Mouse (Mus musculus) Patski (cell line): ENCODE measurements around the gene Ndrg3. TPM values are rescaled to one million over a fixed set of nuclear protein-coding genes. Genes with fewer than 3 reads are reported as not detected.

Source experiments
- ATAC-seq: fragments of 100-300 bp; one replicate; pipeline ENCODE4 v1.8.0; 2021
- CTCF ChIA-PET: fragments of 350-600 bp; sonication (Branson Sonifier 250); formaldehyde crosslinking; loops from one replicate; lab custom pipeline; 2022; ENCODE audit warnings: inconsistent platforms; lab: Charles Lee
- POLR2A ChIA-PET: fragments of 350-600 bp; sonication (Branson Sonifier 250); formaldehyde crosslinking; loops from one replicate; lab custom pipeline; 2022; ENCODE audit warnings: antibody characterized with exemption, inconsistent platforms; lab: Charles Lee
- DNase-seq: peaks from one replicate; pipeline ENCODE4 v3.0.0-alpha.2; 2011; ENCODE audit warnings: low read depth, low spot score
- H3K27me3 ChIP-seq: fragments of 371-371 bp; one replicate; pipeline ENCODE4 v1.5.1; 2021
- CTCF ChIP-seq: fragments of 100-300 bp; IDR thresholded peaks from one replicate; pipeline ENCODE4 v1.5.1; 2021
- in situ Hi-C: fragments of 300-500 bp; cut with MboI; formaldehyde crosslinking; loops from 3 replicates; pipeline ENCODE4 v1.11.1; 2018; ENCODE audit warnings: low pct_unique_long_range_greater_than_20kb, mixed read lengths
- polyA plus RNA-seq: library from polyadenylated mRNA; unstranded; gene quantifications from one replicate; pipeline ENCODE4 v1.2.3, GENCODE M21; 2021

Ndrg3 gene
- 73.5 TPM for polyA plus RNA-seq

DNA sequence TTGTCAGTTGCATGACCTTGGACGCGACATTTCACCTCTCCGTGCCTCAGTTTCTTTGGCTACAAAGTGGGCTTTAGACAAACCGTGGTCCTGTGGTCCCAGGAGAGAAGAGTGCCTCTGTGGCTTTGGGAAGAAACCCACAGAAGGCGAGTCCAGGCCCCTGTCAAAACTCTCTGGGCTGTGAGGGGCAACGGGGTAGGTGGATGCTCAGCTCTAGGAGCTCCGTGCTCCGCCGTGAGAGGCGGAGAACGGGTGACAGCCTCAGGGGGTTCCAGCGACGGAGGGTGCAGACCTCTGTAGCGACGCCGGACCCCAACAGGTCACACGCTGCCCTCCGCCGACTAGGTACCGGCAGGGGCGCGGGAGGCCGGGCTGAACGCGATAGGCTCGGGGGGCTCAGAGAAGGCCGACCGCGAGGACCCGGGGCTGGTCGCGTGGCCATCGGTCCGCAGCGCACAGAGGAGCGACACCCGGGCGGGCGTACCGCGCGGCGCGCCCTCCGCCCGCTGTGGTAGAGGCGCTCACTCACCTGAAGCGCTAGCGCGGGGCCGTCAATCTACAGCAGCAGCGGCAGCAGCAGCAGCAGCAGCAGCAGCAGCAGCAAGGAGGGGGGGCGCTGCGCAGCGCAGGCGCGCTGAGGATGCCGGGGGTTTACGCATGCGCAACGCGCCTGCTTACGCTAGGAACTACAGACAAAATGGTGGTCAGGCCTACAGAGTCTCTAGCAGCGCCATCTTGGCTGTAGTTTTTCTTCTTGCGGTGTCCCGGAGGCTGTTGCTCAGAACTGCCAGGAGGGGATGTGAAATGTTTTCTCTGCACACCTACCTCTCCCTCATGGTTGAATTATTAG, at the start of gene Ndrg3:
TSS of gene Ndrg3 (minus strand) at position 587 of the 850 bp plus-strand sequence.
- ChIA-PET POLR2A (no interaction called here), CTCF (interaction anchor here (0.7 to 1.6 kb wide), 5 partner anchors 9 to 49 kb away, joined by 3 to 6 read pairs (median 3); no protein-coding TSS in a partner anchor)
- no peaks in the 10 kb centered on the region for H3K27me3 ChIP-seq
- peak; percentile 83 for TF ChIP-seq CTCF
- peak; percentile 91 for ATAC-seq
- in situ Hi-C loops, result no loop called here
- peak; percentile 94 for DNase-seq

DNA sequence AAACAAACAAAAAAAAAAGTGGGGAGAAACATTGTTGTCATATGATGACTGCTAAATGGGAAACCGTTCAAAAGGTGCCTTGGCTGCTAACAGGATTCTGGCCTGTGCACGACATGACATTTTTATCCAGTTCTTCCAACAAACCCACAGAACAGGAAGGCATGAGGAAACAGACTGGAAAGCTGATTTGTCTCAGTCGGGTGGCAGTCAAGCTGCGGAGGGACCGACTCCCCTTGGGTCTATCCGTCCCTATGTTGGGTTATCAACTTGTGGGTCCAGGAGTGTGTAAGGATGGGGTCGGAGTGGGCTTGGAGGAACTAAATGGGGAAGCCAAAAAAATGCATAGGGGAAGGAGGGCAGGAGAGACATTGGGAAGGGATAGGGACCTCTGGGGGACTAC, 49.6 kb upstream of the Ndrg3 start:
- ChIA-PET CTCF (interaction anchor here (1.8 kb wide), 1 partner anchor 11 kb away, joined by 4 read pairs; no protein-coding TSS in a partner anchor), POLR2A (interaction anchor here (1.5 kb wide), 1 partner anchor 51 kb away, joined by 3 read pairs; no protein-coding TSS in a partner anchor)
- in situ Hi-C loops, result no loop called here
- ATAC-seq, result no peak
- no peak for TF ChIP-seq CTCF
- DNase-seq, result no peak
- H3K27me3 ChIP-seq, result no peaks in the 10 kb centered on the region

DNA sequence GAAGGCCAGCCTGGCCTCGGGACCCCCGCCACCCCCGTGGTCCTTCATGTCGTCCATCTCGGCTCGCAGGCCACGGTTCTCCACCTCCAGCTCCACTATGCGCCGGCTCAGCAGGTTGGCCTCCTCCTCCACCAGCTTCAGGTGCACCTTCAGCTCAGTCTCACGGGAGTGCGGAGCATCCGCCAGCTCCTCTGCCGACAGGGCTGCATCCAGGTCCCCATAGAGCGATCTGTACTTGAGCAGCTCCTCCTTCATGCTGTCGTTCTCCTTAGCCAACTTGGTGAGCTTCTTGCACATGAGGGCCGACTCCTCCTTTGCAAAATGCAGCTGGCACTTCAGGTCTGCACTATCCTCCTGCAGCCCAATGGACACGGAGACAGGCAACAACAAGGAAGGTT, 48.8 kb upstream of the Ndrg3 start:
- DNase-seq, result no peak
- in situ Hi-C loops, result no loop called here
- no peaks in the 10 kb centered on the region for H3K27me3 ChIP-seq
- CTCF ChIA-PET, result interaction anchor here (0.9 to 1.8 kb wide), 2 partner anchors 10 to 15 kb away, joined by 3 to 4 read pairs; no protein-coding TSS in a partner anchor
- POLR2A ChIA-PET, result interaction anchor here (1.5 kb wide), 1 partner anchor 52 kb away, joined by 3 read pairs; no protein-coding TSS in a partner anchor
- ATAC-seq, result no peak
- no peak for TF ChIP-seq CTCF

DNA sequence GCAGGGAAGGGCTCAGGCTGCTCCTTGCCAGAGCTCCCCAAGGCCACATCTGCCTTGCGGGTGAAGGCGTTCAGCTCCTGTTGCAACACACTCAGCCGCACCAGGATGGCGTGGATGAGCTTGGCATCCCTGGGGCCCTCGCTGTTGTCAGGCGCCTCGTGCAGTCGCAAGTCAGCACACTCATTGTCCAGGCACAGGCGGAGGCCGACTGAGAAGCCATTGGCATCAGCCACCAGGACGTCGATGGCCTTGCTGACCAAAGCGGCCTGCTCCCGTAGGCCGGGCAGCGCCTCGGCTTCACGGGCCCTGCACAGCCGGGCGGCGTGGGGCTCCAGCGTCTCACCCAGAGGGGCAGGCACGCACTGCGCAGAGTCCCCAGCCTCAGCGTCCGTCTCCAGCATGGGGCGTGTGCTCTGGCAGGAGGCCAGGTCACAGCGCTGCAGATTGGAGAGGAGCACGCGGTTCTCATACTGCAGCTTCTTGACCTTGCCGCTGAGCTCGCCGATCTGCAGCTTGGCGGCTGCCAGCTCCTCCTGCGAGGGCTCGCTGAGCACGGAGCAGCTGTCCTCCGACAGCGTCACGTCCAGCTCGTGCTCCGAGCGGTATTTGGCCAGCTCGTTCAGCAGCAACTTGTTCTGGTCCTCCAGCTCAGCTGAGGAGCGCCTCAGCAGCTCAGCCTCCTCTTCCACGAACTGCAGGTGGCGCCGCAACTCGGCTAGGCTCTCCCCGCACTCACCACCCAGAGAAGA, 48.2 kb upstream of the Ndrg3 start:
- POLR2A ChIA-PET, result interaction anchor here (1.5 kb wide), 1 partner anchor 53 kb away, joined by 3 read pairs; no protein-coding TSS in a partner anchor
- ATAC-seq, result no peak

DNA sequence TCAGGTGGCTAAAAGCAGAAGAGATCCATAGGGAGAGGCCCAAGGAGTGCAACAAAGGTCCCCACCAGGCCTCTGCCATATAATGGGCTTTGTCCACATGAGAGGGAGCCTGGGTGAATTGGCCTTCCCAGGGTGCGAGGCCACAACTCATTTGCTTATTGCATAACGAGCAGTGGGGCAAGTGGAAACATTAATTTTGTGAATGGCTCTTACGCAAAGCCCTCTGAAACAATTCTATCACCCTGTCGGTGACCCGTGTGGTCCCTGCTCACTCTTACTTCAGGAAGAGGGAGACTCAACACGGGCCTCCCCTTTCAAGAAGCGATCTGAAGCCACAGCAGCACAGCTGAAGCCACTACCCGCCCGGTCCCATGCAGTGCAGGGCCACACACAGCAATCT, 45.4 kb upstream of the Ndrg3 start:
- TF ChIP-seq CTCF, result no peak
- no peaks in the 10 kb centered on the region for H3K27me3 ChIP-seq
- DNase-seq, result no peak
- ChIA-PET CTCF (interaction anchor here (1.4 to 1.6 kb wide), 2 partner anchors 9 to 16 kb away, joined by 3 to 4 read pairs; no protein-coding TSS in a partner anchor), POLR2A (no interaction called here)
- no peak for ATAC-seq
- in situ Hi-C loops, result no loop called here

More for the DNA sequence above, 48.2 kb upstream of the Ndrg3 start:
- no peak for DNase-seq
- no peaks in the 10 kb centered on the region for H3K27me3 ChIP-seq
- no peak for TF ChIP-seq CTCF
- CTCF ChIA-PET, result interaction anchor here (0.6 to 1.8 kb wide), 3 partner anchors 10 to 94 kb away, joined by 3 to 4 read pairs (median 3); no protein-coding TSS in a partner anchor
- in situ Hi-C loops, result no loop called here

DNA sequence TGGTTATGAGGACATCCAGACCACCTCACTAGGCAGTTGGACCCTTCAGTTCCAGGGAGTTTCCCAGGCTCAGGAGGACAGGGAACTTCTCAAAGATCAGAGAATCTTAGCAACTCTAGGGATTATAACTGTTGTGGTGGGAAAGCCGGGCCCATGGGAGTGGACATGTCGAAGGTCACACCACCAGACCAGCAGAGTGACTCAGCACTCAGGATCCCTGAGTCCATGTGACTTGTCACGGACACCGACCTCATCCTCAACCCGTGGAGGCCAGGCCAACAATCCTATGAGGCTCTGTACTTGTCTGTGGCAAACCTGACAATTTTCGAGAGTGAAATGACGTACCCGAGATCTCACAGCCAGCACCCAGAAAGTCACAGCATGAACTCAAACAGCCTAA, 44.5 kb upstream of the Ndrg3 start:
- ChIA-PET POLR2A (interaction anchor here (0.6 kb wide), 1 partner anchor 43 kb away, joined by 3 read pairs; the partner anchor contains the start of gene Soga1), CTCF (interaction anchor here (1.4 kb wide), 1 partner anchor 17 kb away, joined by 4 read pairs; no protein-coding TSS in a partner anchor)
- no peaks in the 10 kb centered on the region for H3K27me3 ChIP-seq
- TF ChIP-seq CTCF, result no peak
- DNase-seq (no peak), ATAC-seq (no peak)
- in situ Hi-C loops, result no loop called here

DNA sequence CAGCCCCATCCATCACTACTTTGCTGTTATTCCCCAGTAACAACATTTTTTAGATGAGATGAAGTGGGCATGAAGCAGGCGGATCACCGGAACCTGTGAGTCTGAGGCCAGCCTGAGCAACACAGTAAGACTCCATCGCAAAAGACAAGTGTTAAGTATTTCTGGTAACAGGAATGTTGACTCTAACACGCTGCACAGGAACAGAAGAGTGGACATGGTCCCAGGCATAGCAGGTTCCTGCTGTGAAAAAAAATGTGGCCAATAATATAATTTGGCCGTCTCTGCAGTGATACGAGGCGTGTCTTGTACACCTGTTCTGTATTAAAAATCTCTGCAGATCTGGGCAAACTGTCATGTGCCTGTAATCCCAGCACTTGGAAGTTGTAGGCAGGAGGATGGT, 43.5 kb upstream of the Ndrg3 start:
- no peaks in the 10 kb centered on the region for H3K27me3 ChIP-seq
- ChIA-PET CTCF (no interaction called here), POLR2A (no interaction called here)
- in situ Hi-C loops, result no loop called here
- TF ChIP-seq CTCF, result no peak
- ATAC-seq (no peak), DNase-seq (no peak)

DNA sequence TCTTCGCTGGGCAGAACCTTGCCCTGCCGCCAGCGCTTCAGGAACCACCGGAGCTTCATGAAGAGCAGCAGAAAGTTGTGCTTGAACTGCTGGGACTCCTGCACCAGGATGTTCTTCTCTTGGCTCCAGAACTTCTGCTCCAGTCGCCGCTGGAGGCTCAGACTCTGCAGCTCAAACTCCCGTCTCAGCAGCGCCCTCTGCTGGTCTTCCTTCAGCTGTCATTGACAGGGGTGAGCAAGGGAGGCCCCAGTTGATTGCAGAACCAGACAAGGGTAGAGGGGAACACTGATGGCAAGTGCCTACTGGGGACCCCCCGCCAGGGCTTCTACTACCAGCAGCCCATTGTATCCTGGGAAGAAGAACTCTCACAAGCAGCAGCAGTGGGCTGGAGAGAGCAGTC, 38.9 kb upstream of the Ndrg3 start:
- TF ChIP-seq CTCF, result no peak
- H3K27me3 ChIP-seq, result no peaks in the 10 kb centered on the region
- DNase-seq, result no peak
- ATAC-seq, result no peak
- in situ Hi-C loops, result no loop called here
- ChIA-PET CTCF (interaction anchor here (0.7 to 1.7 kb wide), 8 partner anchors 8 to 225 kb away, joined by 3 to 7 read pairs (median 4); no protein-coding TSS in a partner anchor), POLR2A (no interaction called here)

DNA sequence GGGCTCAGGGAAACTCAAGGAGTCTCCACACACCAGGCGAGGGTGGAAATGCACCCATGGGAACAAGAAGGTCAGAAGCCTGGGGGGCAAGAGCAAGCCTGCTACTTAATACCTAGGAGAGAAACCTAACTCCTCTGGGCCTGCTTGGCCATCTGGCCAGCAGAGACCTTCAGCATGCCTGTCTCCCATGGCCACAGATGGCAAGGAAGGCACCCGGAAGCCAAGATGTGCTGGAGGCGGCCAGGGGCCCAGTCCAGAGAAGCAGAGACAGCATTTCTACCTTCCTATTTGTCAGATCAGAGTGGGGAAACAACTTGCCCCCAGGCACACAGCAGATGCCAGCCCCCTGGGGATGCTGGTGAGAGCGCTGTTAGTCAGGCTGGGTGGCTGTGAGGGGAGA, 36.4 kb upstream of the Ndrg3 start:
- TF ChIP-seq CTCF, result no peak
- POLR2A ChIA-PET, result no interaction called here
- DNase-seq (no peak), ATAC-seq (no peak)
- in situ Hi-C loops, result no loop called here
- H3K27me3 ChIP-seq, result no peaks in the 10 kb centered on the region
- CTCF ChIA-PET, result no interaction called here
